12 mouse cellular contexts compared by ENCODE assay signal in the genomic region with DNA sequence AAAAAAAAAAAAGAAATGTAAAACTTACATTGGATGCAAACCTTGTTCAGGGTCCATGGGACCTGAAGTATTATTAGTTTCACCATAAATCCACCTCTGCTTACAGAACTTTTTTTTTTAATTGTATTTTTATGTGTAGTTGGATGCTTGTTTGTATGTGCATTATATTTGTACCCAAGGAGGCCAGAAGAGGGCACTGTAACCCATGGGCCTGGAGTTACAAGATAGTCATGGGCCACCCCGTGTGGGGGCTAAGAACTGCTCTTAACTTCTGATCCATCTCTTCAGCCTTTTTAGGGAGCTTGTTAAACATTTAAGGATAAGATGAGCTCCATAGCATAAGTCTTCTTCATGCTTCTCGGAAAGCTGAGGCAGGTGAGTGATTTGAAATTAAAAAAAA. TPM values are rescaled to one million over a fixed set of nuclear protein-coding genes. Genes with fewer than 3 reads are reported as not detected.
A peak's percentile ranks its signal among the peaks of the same experiment; 100 is the strongest.
DNase-seq lines count a peak whose midpoint lies in the region; ATAC-seq and TF ChIP-seq lines count a peak whose summit lies in the region.
"Had no signal": no experiment of that assay in that cellular context is flagged by ENCODE, and none has a peak within 500 bp of the region (broad histone marks: within the 10 kb centered on the region; RNA-seq: fewer than 3 reads in every experiment).

No protein-coding gene starts in this region.

- H3K9me3 ChIP-seq in liver, embryonic 12.5 days (replicated peaks), result no peaks in the 10 kb centered on the region
- H3K9me3 ChIP-seq: stomach, embryonic 15.5 days had no signal

- no peaks in the 10 kb centered on the region for H3K27me3 ChIP-seq in liver, adult 2 months (ENCODE audit: control insufficient read depth, insufficient read depth, low read length)
- peaks cover 11% of the 10 kb centered on the region for H3K27me3 ChIP-seq in liver, embryonic 12.5 days (replicated peaks)
- H3K27me3 ChIP-seq in Patski, result no peaks in the 10 kb centered on the region
- H3K27me3 ChIP-seq: stomach, embryonic 15.5 days had no signal

- 76% methylated on average over 2 of the region's 2 CpGs for WGBS in liver, adult 2 months
- 54% methylated on average over 2 of the region's 2 CpGs for WGBS in liver, embryonic 12.5 days (ENCODE audit: insufficient replicate concordance)

- H3K79me2 ChIP-seq in liver, adult 2 months (ENCODE audit: control insufficient read depth, insufficient read depth, low read length), result no peaks in the 10 kb centered on the region

- DNase-seq in cerebellum, postnatal 10 days, result peak; percentile 20 to 26
- no peak for DNase-seq in cerebellum, adult 11 months
- DNase-seq in liver, adult 2 months (ENCODE audit: extremely low read depth, low read depth, low spot score), result no peak
- DNase-seq in Patski (ENCODE audit: low read depth, low spot score), result no peak
- DNase-seq in heart, postnatal 36 days, result no peak
- DNase-seq: cerebellum, adult 8-10 months; heart, adult 11 months had no signal

- TF ChIP-seq POLR2A in liver, adult 2 months (IDR thresholded peaks at IDR 0.05; ENCODE audit: extremely low read depth, insufficient read depth, low read length), result no peak

- no peak overlapping the region for H3K27ac ChIP-seq in liver, adult 2 months (replicated peaks; ENCODE audit: insufficient read depth, low read depth, low read length)
- no peak overlapping the region for H3K27ac ChIP-seq in liver, embryonic 12.5 days
- H3K27ac ChIP-seq: stomach, embryonic 15.5 days had no signal

- intact Hi-C loops in heart, postnatal 36 days (cut with DNase I), result no loop called here

- H3K9ac ChIP-seq in liver, adult 2 months (ENCODE audit: low read depth, low read length), result no peak overlapping the region
- H3K9ac ChIP-seq in liver, embryonic 12.5 days, result no peak overlapping the region
- H3K9ac ChIP-seq: stomach, embryonic 15.5 days had no signal

- CTCF ChIA-PET in Patski (lab: Charles Lee), result no interaction called here

- ATAC-seq in liver, embryonic 12.5 days, result no peak
- ATAC-seq in Patski, result no peak
- ATAC-seq in megakaryocyte-erythroid progenitor cell, adult 5-6 weeks (replicated peaks; ENCODE audit: low FRiP score, low TSS enrichment, poor library complexity, severe bottlenecking), result peak; percentile 55; the same call in 1 of the 2 replicates
- ATAC-seq in granulocyte monocyte progenitor cell, adult 5-6 weeks (replicated peaks; ENCODE audit: poor library complexity, severe bottlenecking), result no peak

- H3K4me3 ChIP-seq in liver, adult 2 months (ENCODE audit: insufficient read depth, low read depth, low read length), result no peak overlapping the region
- no peak overlapping the region for H3K4me3 ChIP-seq in liver, embryonic 12.5 days
- H3K4me3 ChIP-seq: stomach, embryonic 15.5 days had no signal

- H3K36me3 ChIP-seq in liver, adult 2 months (ENCODE audit: control insufficient read depth, insufficient read depth, low read length), result peaks cover 11% of the 10 kb centered on the region; the same call in 1 of the 2 replicates
- no peaks in the 10 kb centered on the region for H3K36me3 ChIP-seq in liver, embryonic 12.5 days
- H3K36me3 ChIP-seq: stomach, embryonic 15.5 days had no signal

- in situ Hi-C loops in Patski (cut with MboI; ENCODE audit: low pct_unique_long_range_greater_than_20kb), result no loop called here

- H3K4me1 ChIP-seq in liver, adult 2 months (ENCODE audit: control insufficient read depth, insufficient read depth, low read length), result peaks cover 13% of the 10 kb centered on the region
- peaks cover 10% of the 10 kb centered on the region for H3K4me1 ChIP-seq in liver, embryonic 12.5 days
- H3K4me1 ChIP-seq: stomach, embryonic 15.5 days had no signal

- no peak overlapping the region for H3K4me2 ChIP-seq in liver, embryonic 12.5 days
- H3K4me2 ChIP-seq: stomach, embryonic 15.5 days had no signal

- POLR2A ChIA-PET in Patski (lab: Charles Lee), result no interaction called here

- TF ChIP-seq CTCF in liver, adult 2 months (IDR thresholded peaks at IDR 0.05; ENCODE audit: low read depth, low read length), result peak; percentile 39; the same call in 1 of the 2 replicates
- peak; percentile 55 for TF ChIP-seq CTCF in Patski (IDR thresholded peaks at IDR 0.05)

RNA-seq across cellular contexts. Expression of gene Gm11437, which starts 16.4 kb away (rescaled TPM):
- 11.6 and 12.4 TPM in 2 replicates for total RNA-seq in liver, adult 2 months (2014; rRNA removed)
- polyA plus RNA-seq in liver, adult 2 months (2012; rRNA removed), result 3.0 and 4.9 TPM in 2 replicates
- not detected in 2 replicates for polyA plus RNA-seq in liver, embryonic 12.5 days (2016; fragmentation: Nextera tagmentation; extraction: Ambion mirVana)
- not detected for polyA plus RNA-seq in Patski (2021)
- total RNA-seq in megakaryocyte-erythroid progenitor cell, adult 5-6 weeks (2014; fragmentation: Nextera tagmentation), result not detected in 2 replicates
- not detected in 2 replicates for total RNA-seq in megakaryocyte-erythroid progenitor cell, adult 5-6 weeks (2017)
- total RNA-seq in granulocyte monocyte progenitor cell, adult 5-6 weeks (2014; fragmentation: Nextera tagmentation), result not detected in 2 replicates
- total RNA-seq in granulocyte monocyte progenitor cell, adult 5-6 weeks (2017), result not detected in 2 replicates
- not detected for total RNA-seq in heart, postnatal 36 days (2021)
- total RNA-seq: left cerebral cortex, postnatal 14 days had no signal
- polyA plus RNA-seq: stomach, embryonic 15.5 days had no signal

RNA-seq across cellular contexts. Expression of gene Acaca, which starts 21.4 kb away (rescaled TPM):
- total RNA-seq in liver, adult 2 months (2014; rRNA removed), result 86.4 and 89.3 TPM in 2 replicates
- 15.4 and 20.7 TPM in 2 replicates for polyA plus RNA-seq in liver, adult 2 months (2012; rRNA removed)
- 11.8 and 12.6 TPM in 2 replicates for polyA plus RNA-seq in liver, embryonic 12.5 days (2016; fragmentation: Nextera tagmentation; extraction: Ambion mirVana)
- 29.4 TPM for polyA plus RNA-seq in Patski (2021)
- 30.2 and 41.0 TPM in 2 replicates for total RNA-seq in megakaryocyte-erythroid progenitor cell, adult 5-6 weeks (2014; fragmentation: Nextera tagmentation)
- total RNA-seq in megakaryocyte-erythroid progenitor cell, adult 5-6 weeks (2017), result 22.5 and 38.4 TPM in 2 replicates
- total RNA-seq in granulocyte monocyte progenitor cell, adult 5-6 weeks (2014; fragmentation: Nextera tagmentation), result 28.9 and 40.2 TPM in 2 replicates
- 34.7 and 38.5 TPM in 2 replicates for total RNA-seq in granulocyte monocyte progenitor cell, adult 5-6 weeks (2017)
- total RNA-seq in heart, postnatal 36 days (2021), result 10 to 100 TPM; 13.6 to 26.1 TPM

RNA-seq across cellular contexts. Expression of gene Tada2a, which starts 21.5 kb away (rescaled TPM):
- 4.3 and 6.4 TPM in 2 replicates for total RNA-seq in liver, adult 2 months (2014; rRNA removed)
- 3.1 and 3.3 TPM in 2 replicates for polyA plus RNA-seq in liver, adult 2 months (2012; rRNA removed)
- polyA plus RNA-seq in liver, embryonic 12.5 days (2016; fragmentation: Nextera tagmentation; extraction: Ambion mirVana), result 16.2 and 16.7 TPM in 2 replicates
- 22.9 TPM for polyA plus RNA-seq in Patski (2021)
- total RNA-seq in megakaryocyte-erythroid progenitor cell, adult 5-6 weeks (2014; fragmentation: Nextera tagmentation), result 35.2 and 37.8 TPM in 2 replicates
- total RNA-seq in megakaryocyte-erythroid progenitor cell, adult 5-6 weeks (2017), result 35.0 and 38.3 TPM in 2 replicates
- total RNA-seq in granulocyte monocyte progenitor cell, adult 5-6 weeks (2014; fragmentation: Nextera tagmentation), result 27.1 and 29.0 TPM in 2 replicates
- 20.0 and 22.2 TPM in 2 replicates for total RNA-seq in granulocyte monocyte progenitor cell, adult 5-6 weeks (2017)
- total RNA-seq in heart, postnatal 36 days (2021), result 1 to 10 TPM; 5.9 to 8.2 TPM

Comparison
In these comparisons a context has a peak if more than half of its experiments do, and no peak if none do; other contexts are left out.
1. DNase-seq: peak in cerebellum, postnatal 10 days (2 of 2); none in cerebellum, adult 11 months (single experiment), liver, adult 2 months (single experiment), Patski (single experiment) and heart, postnatal 36 days (0 of 2).
2. RNA of gene Gm11437, which starts 16.4 kb away (total RNA-seq): 11.6 to 12.4 TPM in liver, adult 2 months; not detected in megakaryocyte-erythroid progenitor cell, adult 5-6 weeks, not detected in granulocyte monocyte progenitor cell, adult 5-6 weeks and not detected in heart, postnatal 36 days; every median in the first group is over 10 times any median in the second.